Mouse (Mus musculus) brain, embryonic 14.5 days (tissue): ENCODE data around the gene Slc44a5. TPM values are rescaled to one million over a fixed set of nuclear protein-coding genes. Genes with fewer than 3 reads are reported as not detected.

Experiments
- DNase-seq: peaks from one replicate; pipeline ENCODE4 v3.0.0-alpha.2; 2011; ENCODE audit warnings: low read depth
- CTCF ChIP-seq: fragments of 200-500 bp; IDR thresholded peaks from 2 replicates; pipeline ENCODE4 v1.5.1; 2012; ENCODE audit warnings: inconsistent platforms, mild to moderate bottlenecking, moderate library complexity, borderline replicate concordance; ENCODE audit not compliant: insufficient read depth, insufficient read length; ENCODE audit errors: extremely low read depth
- POLR2A ChIP-seq: fragments of 200-500 bp; IDR thresholded peaks from 2 replicates; pipeline ENCODE4 v1.6.1; 2012; ENCODE audit warnings: mild to moderate bottlenecking, inconsistent platforms, borderline replicate concordance; ENCODE audit not compliant: poor library complexity, insufficient read depth, insufficient read length, severe bottlenecking; ENCODE audit errors: extremely low read depth
- polyA plus RNA-seq: library from polyadenylated mRNA; depleted of rRNA; stranded (reverse); fragments of >200 nt; gene quantifications from 2 replicates; pipeline ENCODE4 v1.2.3, GENCODE M21; 2012

Gene Slc44a5
- polyA plus RNA-seq, 1 experiment, result 19.6 TPM

DNA sequence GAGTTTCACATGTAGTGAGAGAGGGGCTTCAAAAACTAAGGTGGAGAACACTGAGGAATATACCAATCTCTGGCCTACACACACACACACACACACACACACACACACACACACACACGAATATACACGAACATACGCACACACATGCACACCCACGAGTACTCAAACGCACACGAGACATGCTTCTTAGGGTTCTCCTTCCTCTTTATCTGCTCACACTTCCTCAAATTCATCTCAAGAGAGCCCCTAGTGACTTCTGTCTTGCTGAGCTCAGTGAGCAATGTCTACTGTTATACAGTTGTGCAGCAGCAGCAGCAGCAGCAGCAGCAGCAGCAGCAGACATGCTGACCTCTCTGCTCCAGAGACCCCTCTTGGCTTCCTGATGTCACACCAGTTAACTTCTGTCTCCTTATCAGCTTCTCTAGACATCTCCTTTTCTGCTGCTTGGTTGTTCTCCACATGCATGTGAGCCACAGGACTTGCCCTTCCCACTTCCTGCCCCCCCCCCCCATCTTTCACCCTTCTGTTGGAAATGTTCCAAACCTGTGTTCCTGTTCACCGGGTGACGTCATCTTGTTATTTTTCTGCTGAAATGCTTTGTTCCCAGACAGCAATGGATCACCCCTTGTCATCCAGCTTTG lies 204.5 kb downstream of the Slc44a5 start:
- DNase-seq, result no peak
- TF ChIP-seq CTCF, result no peak
- TF ChIP-seq POLR2A, result no peak

DNA sequence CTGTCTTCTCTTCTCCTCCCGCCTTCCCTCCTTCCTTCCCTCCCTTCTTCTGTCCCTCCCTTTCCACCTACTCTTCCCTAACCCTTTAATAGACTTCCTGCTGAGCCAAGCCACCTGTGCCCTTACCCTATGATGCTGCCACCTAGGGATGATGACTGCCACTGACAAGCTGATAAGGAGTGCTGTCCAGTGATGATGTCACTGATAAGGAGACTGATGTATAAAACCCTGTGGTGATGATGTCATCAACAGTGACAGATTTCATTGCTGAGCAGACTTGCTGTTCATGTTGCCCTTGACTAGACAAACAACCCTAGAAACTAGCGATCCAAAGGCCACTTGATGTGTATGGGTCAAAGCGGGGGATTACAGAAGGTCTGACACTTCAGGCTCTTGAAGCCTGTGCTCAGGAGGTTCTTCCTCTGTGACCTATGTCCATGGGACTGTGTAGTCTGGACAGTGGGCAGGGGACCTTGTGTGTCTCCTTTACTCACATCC lies 206.2 kb downstream of the Slc44a5 start:
- DNase-seq, result no peak
- no peak for TF ChIP-seq CTCF
- no peak for TF ChIP-seq POLR2A

DNA sequence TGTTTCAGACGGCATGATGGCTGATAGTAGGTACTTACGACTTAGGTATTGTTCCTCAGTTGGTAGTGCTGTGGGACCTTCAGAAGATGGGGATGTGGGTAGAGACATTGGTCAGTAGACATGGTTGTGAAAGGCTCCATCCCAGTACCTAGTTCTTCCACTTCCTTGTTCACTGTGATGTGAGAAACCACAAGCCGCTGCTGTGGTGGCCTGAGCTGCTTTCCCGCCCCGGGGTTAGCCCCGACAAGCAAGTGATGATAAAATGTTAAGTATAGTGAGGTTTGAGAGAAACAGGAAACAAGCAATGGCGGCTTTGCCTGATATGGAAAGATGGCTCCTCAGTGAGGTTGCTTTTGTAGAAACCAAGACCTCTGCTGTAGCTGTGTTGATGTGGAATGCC lies 209.8 kb downstream of the Slc44a5 start:
- TF ChIP-seq CTCF, result no peak
- TF ChIP-seq POLR2A, result no peak
- no peak for DNase-seq

- TF ChIP-seq POLR2A (no peak), CTCF (no peak)
- DNase-seq, result peak; percentile 53
Measured at GRCm38 (mm10) chr3:154183957-154184356, 210.7 kb downstream of the Slc44a5 start.

DNA sequence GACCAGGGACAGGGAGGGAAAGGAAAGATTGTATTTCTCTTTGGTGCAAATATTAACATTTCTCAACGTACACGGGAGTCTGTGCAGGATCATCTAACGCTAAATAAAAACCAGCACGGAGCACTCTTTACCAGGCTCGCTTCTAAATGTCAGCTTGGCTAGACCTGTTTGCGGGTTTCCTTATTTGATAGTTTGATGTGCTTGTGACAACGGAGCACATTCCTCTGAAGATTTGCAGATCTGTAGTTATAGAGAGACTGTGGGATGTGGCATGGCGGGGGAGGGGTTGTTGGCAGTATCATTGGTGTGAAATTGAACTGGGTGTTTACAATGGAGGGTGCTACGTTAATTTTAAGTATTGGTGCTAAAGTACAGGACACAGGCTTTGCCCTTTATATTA lies 215.4 kb downstream of the Slc44a5 start:
- TF ChIP-seq CTCF (no peak), POLR2A (no peak)
- peak; percentile 51 for DNase-seq

DNA sequence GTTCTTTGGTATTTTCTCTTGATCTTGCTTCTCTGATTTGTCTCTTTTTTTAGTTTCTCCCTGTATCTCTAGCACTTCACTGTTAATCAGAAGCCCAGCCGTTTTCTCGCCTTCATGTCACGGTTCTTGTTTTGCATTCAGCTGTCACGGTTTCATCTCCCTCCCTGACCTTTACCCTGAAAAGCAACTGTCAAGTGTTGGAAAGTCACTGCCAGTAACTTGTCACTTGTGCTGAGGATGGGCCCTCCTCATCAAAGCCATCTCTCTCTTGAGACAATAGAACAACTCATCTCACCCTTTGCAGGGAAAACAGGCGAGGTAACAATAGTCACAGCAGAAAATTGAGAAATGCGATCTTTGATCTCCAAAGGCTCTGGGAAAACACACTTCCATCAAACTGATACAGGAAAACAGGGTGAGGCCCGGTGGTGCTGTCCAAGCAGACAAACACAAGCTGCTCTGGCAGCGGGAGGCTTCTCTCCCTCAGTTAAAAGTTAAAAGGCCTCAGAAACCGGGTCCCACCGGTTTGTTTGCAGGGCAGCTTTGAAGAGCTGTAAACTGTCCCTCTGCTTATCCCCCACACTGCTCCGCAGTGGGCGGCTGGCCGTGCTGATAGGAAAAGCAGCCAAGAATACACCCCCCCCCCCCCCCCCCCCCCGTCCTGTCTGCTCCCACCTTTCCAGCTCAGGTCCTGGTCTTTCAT lies 219.2 kb downstream of the Slc44a5 start:
- DNase-seq, result peak; percentile 62
- TF ChIP-seq CTCF, result no peak

DNA sequence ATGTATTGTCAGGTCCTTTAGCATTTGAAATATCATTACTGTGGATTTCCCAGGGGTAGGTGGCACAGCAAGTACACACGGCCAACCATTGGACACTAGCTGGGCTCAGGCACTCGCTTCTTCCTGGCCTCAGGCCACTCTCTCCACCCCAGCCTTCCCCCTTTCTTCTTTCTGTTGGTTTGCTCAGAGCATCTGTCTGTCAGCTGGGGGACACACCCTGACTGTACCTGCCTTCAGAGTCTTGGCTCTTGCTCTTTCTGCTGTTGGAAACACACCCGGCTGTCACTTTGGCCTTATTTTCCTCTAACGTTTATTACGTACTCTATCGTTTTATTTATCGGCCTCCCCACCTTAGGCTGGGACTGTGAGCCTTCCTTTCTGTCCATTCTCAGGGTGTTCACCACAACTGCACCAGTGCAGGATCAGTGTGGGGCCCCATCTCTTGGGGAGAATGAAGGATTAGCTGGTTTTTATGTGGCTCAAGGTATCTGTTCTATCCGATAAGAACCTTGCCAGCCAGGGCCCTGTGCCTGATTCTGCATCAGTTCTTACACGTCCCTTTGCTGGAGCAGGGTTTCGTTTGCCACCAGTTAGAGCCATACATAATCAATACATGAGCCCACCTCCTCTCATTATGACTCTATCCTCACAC lies 220.1 kb downstream of the Slc44a5 start:
- DNase-seq, result no peak

DNA sequence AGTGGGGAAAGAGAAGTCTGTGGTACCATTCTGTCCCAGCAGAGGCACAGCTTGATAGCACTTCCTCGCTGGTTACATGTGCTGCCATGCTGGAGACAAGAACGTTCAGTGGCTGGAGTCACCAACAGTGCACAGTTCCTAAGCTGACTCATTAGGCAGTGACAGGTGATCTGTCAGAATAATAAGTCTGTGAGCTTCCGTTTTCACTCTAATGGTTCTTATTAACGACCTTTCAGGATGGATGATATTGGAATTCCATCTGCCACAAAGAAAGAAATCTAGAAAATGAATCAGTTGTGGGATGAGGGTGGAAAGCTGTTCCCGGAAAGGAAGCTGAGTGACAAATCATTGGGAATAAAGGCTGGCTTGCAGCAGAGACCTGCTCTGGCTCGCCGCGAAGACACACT lies 227.2 kb downstream of the Slc44a5 start:
- peak; percentile 58 for DNase-seq
- TF ChIP-seq POLR2A (no peak), CTCF (no peak)

More for the DNA sequence above, 220.1 kb downstream of the Slc44a5 start:
- no peak for TF ChIP-seq POLR2A
- TF ChIP-seq CTCF, result no peak

- TF ChIP-seq CTCF (no peak), POLR2A (no peak)
- DNase-seq, result peak; percentile 65
Measured at GRCm38 (mm10) chr3:154201796-154202195, 228.6 kb downstream of the Slc44a5 start.

- DNase-seq, result no peak
- TF ChIP-seq POLR2A (no peak), CTCF (no peak)
Measured at GRCm38 (mm10) chr3:154202383-154202782, 229.1 kb downstream of the Slc44a5 start.

DNA sequence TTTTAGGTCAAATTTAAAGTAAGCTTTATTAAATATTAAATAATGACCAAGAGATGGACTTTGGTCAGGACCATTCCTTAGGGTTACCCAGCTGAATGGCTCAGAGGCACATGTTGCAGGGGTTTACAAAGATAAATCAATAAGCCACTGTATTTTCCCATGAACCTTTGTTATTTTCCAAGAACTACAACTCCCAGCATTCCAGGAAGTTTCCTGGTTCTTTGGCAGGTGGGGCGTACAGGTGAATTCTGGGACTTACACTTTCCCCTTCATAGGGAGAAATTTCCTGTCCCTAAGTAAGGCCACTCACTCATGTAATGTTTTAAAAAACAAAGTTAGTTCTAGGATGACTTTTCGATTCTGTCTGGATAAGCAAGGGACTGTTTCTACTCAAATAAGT lies 235.2 kb downstream of the Slc44a5 start:
- DNase-seq, result no peak
- no peak for TF ChIP-seq POLR2A

- no peak for TF ChIP-seq POLR2A
- TF ChIP-seq CTCF, result no peak
- no peak for DNase-seq
Measured at GRCm38 (mm10) chr3:154209201-154209754, 236.0 kb downstream of the Slc44a5 start.
